Comparison of ENCODE assay signal across 14 mouse cellular contexts in genomic region chr4:82132851-82133250, GRCm38 (mm10).
DNase-seq lines count a peak whose midpoint lies in the region; ATAC-seq and TF ChIP-seq lines count a peak whose summit lies in the region.
"Had no signal": no experiment of that assay in that cellular context is flagged by ENCODE, and none has a peak within 500 bp of the region (broad histone marks: within the 10 kb centered on the region; RNA-seq: fewer than 3 reads in every experiment).

No protein-coding gene starts in this region.

- 33% methylated on average over 3 of the region's 3 CpGs for WGBS in heart, embryonic 16.5 days
- WGBS in hindbrain, postnatal 0 days: 79% methylated on average over 3 of the region's 3 CpGs

- no peak overlapping the region for H3K4me3 ChIP-seq in heart, embryonic 16.5 days (ENCODE audit: low read length)
- no peak overlapping the region for H3K4me3 ChIP-seq in hindbrain, postnatal 0 days (ENCODE audit: low read length)
- H3K4me3 ChIP-seq: hindbrain, embryonic 10.5 days; lung, embryonic 15.5 days had no signal

- H3K27ac ChIP-seq in heart, embryonic 16.5 days (ENCODE audit: low read length): peak overlapping the region; percentile 89
- H3K27ac ChIP-seq in hindbrain, postnatal 0 days: no peak overlapping the region
- H3K27ac ChIP-seq: hindbrain, embryonic 10.5 days; lung, embryonic 15.5 days had no signal

- ATAC-seq in heart, embryonic 16.5 days (replicated peaks; ENCODE audit: extremely low read depth, insufficient read depth, low FRiP score): peak; percentile 91
- ATAC-seq in hindbrain, postnatal 0 days: no peak
- ATAC-seq: forebrain, embryonic 14.5 days; midbrain, embryonic 16.5 days had no signal

- peak; percentile 73 for DNase-seq in gastrocnemius, adult 18-20 months (ENCODE audit: low spot score)
- no peak for DNase-seq in gastrocnemius, postnatal 4 days (ENCODE audit: low spot score in 2 of 2)
- DNase-seq in NIH3T3 (ENCODE audit: low read depth): peak; percentile 15
- DNase-seq in gastrocnemius, postnatal 25 days: peak; percentile 43
- DNase-seq in hindbrain, postnatal 0 days (ENCODE audit: low spot score): no peak
- no peak for DNase-seq in kidney, adult 8-10 months
- DNase-seq: adrenal gland, postnatal 14 days; kidney, postnatal 36 days had no signal

- H3K27me3 ChIP-seq in heart, embryonic 16.5 days (ENCODE audit: control insufficient read depth, insufficient read depth, low read length): no peaks in the 10 kb centered on the region
- no peaks in the 10 kb centered on the region for H3K27me3 ChIP-seq in hindbrain, postnatal 0 days (ENCODE audit: insufficient read depth, low read length)
- H3K27me3 ChIP-seq: lung, embryonic 15.5 days had no signal

- H3K9me3 ChIP-seq in heart, embryonic 16.5 days (replicated peaks; ENCODE audit: control insufficient read depth, low read length): no peaks in the 10 kb centered on the region
- no peaks in the 10 kb centered on the region for H3K9me3 ChIP-seq in hindbrain, postnatal 0 days (ENCODE audit: low read length)
- H3K9me3 ChIP-seq: hindbrain, embryonic 10.5 days; lung, embryonic 15.5 days had no signal

- H3K36me3 ChIP-seq in heart, embryonic 16.5 days (ENCODE audit: control insufficient read depth, insufficient read depth): no peaks in the 10 kb centered on the region
- no peaks in the 10 kb centered on the region for H3K36me3 ChIP-seq in hindbrain, postnatal 0 days (ENCODE audit: insufficient read depth, low read length)
- H3K36me3 ChIP-seq: hindbrain, embryonic 10.5 days; lung, embryonic 15.5 days had no signal

- peaks cover 9% of the 10 kb centered on the region for H3K4me1 ChIP-seq in heart, embryonic 16.5 days (ENCODE audit: control insufficient read depth, insufficient read depth, low read length)
- no peaks in the 10 kb centered on the region for H3K4me1 ChIP-seq in hindbrain, postnatal 0 days (ENCODE audit: insufficient read depth, low read length)
- H3K4me1 ChIP-seq: hindbrain, embryonic 10.5 days; lung, embryonic 15.5 days had no signal

- TF ChIP-seq CTCF in hindbrain, postnatal 0 days (IDR thresholded peaks at IDR 0.05; ENCODE audit: low read depth): no peak

- H3K4me2 ChIP-seq in heart, embryonic 16.5 days (ENCODE audit: low read depth, low read length): no peak overlapping the region
- H3K4me2 ChIP-seq in hindbrain, postnatal 0 days (ENCODE audit: low read depth, low read length): no peak overlapping the region
- H3K4me2 ChIP-seq: liver, embryonic 11.5 days; lung, embryonic 15.5 days had no signal

- no peak overlapping the region for H3K9ac ChIP-seq in heart, embryonic 16.5 days (ENCODE audit: low read length)
- no peak overlapping the region for H3K9ac ChIP-seq in hindbrain, postnatal 0 days (replicated peaks; ENCODE audit: low read length)
- H3K9ac ChIP-seq: lung, embryonic 15.5 days had no signal

Comparison
In these comparisons a context has a peak if more than half of its experiments do, and no peak if none do; other contexts are left out.
1. DNase-seq: peak in gastrocnemius, adult 18-20 months (single experiment), NIH3T3 (single experiment) and gastrocnemius, postnatal 25 days (single experiment); none in gastrocnemius, postnatal 4 days (0 of 2), hindbrain, postnatal 0 days (single experiment) and kidney, adult 8-10 months (0 of 2).